Mouse (Mus musculus) midbrain, embryonic 14.5 days (tissue): ENCODE measurements around the gene Lexm. TPM values are rescaled to one million over a fixed set of nuclear protein-coding genes. Genes with fewer than 3 reads are reported as not detected.

ENCODE experiments used
- ATAC-seq: fragments of 200-750 bp; cut with Nextera tagmentation; 2 replicates; pipeline ENCODE4 v1.8.0; 2017; ENCODE audit warnings: moderate number of reproducible peaks, moderate library complexity; ENCODE audit not compliant: low FRiP score, low TSS enrichment
- DNase-seq: peaks from one replicate; pipeline ENCODE4 v3.0.0-alpha.2; 2015
- H3K27ac ChIP-seq: fragments of 300-500 bp; sonication (generic); replicated peaks from 2 replicates; pipeline ENCODE4 v1.5.1; 2014; ENCODE audit warnings: mild to moderate bottlenecking, low read depth, low read length, moderate library complexity
- H3K27me3 ChIP-seq: fragments of 300-500 bp; sonication (generic); 2 replicates; pipeline ENCODE4 v1.6.1; 2014; ENCODE audit warnings: low read length, control low read depth, mixed read lengths; ENCODE audit not compliant: control insufficient read depth, insufficient read depth
- H3K36me3 ChIP-seq: fragments of 300-500 bp; sonication (generic); 2 replicates; pipeline ENCODE4 v1.6.1; 2014; ENCODE audit warnings: low read length, control low read depth; ENCODE audit not compliant: control insufficient read depth, insufficient read depth
- H3K4me1 ChIP-seq: fragments of 300-500 bp; sonication (generic); 2 replicates; pipeline ENCODE4 v1.6.1; 2014; ENCODE audit warnings: mild to moderate bottlenecking, antibody characterized with exemption, low read length, control low read depth; ENCODE audit not compliant: control insufficient read depth, insufficient read depth
- H3K4me2 ChIP-seq: fragments of 300-500 bp; sonication (generic); 2 replicates; pipeline ENCODE4 v1.6.1; 2014; ENCODE audit warnings: mild to moderate bottlenecking, low read length, moderate library complexity
- H3K4me3 ChIP-seq: fragments of 300-500 bp; sonication (generic); replicated peaks from 2 replicates; pipeline ENCODE4 v1.5.1; 2014; ENCODE audit warnings: low read depth, low read length
- H3K9ac ChIP-seq: fragments of 300-500 bp; sonication (generic); replicated peaks from 2 replicates; pipeline ENCODE4 v1.6.1; 2014; ENCODE audit warnings: mild to moderate bottlenecking, low read length, moderate library complexity
- H3K9me3 ChIP-seq: fragments of 300-500 bp; sonication (generic); 2 replicates; pipeline ENCODE4 v1.6.1; 2016; ENCODE audit warnings: low read length, control low read depth, mixed read lengths; ENCODE audit not compliant: control insufficient read depth
- WGBS: fragments of 180-500 bp; shearing (Covaris S2); extraction: QIAGEN DNeasy Blood & Tissue Kit; methylation state at CpG from one replicate; pipeline ENCODE4 v1.1.7; 2014; 5-methylcytosine and 5-hydroxymethylcytosine counted together
- polyA plus RNA-seq: library from polyadenylated mRNA; unstranded; fragments of >200 nt; fragmentation: Nextera tagmentation; extraction: Ambion mirVana; gene quantifications from 2 replicates; pipeline ENCODE4 v1.2.1, GENCODE M21; 2014

The Lexm gene
- not detected in 2 replicates for polyA plus RNA-seq

DNA sequence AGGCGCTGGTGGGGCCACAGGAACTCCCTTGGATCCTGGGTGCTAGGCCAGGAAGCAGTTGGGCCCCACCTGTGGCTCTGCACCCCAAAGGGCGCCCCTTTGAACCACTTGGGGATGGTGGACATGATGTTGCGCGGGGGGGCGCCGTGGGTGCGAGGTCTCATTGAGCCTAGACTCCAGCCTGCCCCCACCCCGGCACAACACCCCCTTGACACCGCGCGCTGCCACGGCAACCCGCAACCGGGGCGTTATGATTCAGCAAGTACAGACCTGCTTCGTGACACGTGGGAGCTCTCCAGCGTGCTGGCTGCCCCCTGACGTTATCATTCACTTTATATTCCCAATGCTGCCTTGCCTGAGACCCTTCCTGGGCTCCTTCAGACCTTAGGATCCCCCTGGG, at the start of gene Lexm:
Gene Lexm (minus strand): TSS at position 186 of the 400 bp plus-strand sequence.
- under 1% methylated on average over 19 of the region's 19 CpGs for WGBS
- DNase-seq: peak; percentile 33
- no peak for ATAC-seq
- no peaks in the 10 kb centered on the region for H3K9me3 ChIP-seq
- H3K27ac ChIP-seq: no peak within 1 kb of the TSS
- H3K4me1 ChIP-seq: peaks cover 6% of the 10 kb centered on the region; the same call in 1 of the 2 replicates
- H3K9ac ChIP-seq: peak within 1 kb of the TSS; percentile 26
- H3K4me2 ChIP-seq: peak within 1 kb of the TSS; percentile 48
- no peaks in the 10 kb centered on the region for H3K36me3 ChIP-seq
- H3K4me3 ChIP-seq: no peak within 1 kb of the TSS
- peaks cover 11% of the 10 kb centered on the region for H3K27me3 ChIP-seq

DNA sequence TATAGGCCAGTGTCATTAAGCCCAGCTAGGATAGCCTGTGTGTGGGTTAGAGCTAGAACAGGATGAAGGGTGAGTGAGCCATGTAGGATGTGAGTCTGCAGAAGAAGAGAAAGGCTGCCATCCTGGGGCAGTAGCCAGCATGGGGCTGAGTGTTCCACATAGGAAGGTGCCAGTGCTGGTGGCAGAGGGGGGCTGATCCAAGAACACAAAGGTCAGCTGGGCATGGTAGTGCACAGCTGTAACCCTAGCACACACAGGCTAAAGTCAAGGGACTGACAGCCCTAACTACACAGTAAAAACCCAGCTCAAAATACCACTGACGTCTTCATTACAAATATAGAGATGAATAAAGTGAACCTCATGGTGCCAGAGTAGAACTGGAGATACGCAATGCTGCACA, 49.5 kb upstream of the Lexm start:
- H3K9me3 ChIP-seq: no peaks in the 10 kb centered on the region
- ATAC-seq (no peak), DNase-seq (no peak)
- H3K27me3 ChIP-seq: no peaks in the 10 kb centered on the region
- no peak overlapping the region for H3K4me2 ChIP-seq
- H3K27ac ChIP-seq: no peak overlapping the region
- H3K36me3 ChIP-seq: peaks cover 99% of the 10 kb centered on the region
- no peaks in the 10 kb centered on the region for H3K4me1 ChIP-seq
- 96% methylated on average over 2 of the region's 2 CpGs for WGBS
- no peak overlapping the region for H3K9ac ChIP-seq
- no peak overlapping the region for H3K4me3 ChIP-seq

DNA sequence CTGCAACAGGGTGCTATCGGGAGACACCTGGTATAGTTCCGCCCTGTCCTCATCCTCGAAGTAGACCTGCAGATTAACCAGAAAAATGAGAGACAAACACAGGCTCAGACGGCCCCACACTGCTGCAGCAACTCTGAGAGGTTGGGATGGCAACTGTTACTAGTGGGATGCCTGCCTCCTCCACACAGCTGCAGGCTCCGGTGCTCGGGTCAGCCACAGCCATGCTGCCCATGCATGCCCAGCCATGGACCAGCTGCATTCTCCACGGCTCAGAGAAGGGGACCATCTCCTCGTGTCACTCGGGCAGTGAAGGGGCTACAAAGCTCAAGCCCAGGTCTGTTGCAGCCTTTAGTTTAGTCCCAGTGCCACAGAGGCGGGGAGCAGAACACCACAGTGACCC, 48.6 kb upstream of the Lexm start:
- no peaks in the 10 kb centered on the region for H3K27me3 ChIP-seq
- H3K4me1 ChIP-seq: no peaks in the 10 kb centered on the region
- 97% methylated on average over 10 of the region's 10 CpGs for WGBS
- DNase-seq (no peak), ATAC-seq (no peak)
- H3K4me2 ChIP-seq: no peak overlapping the region
- H3K9me3 ChIP-seq: no peaks in the 10 kb centered on the region
- no peak overlapping the region for H3K27ac ChIP-seq
- H3K36me3 ChIP-seq: peaks cover 99% of the 10 kb centered on the region
- H3K4me3 ChIP-seq: no peak overlapping the region
- H3K9ac ChIP-seq: no peak overlapping the region

DNA sequence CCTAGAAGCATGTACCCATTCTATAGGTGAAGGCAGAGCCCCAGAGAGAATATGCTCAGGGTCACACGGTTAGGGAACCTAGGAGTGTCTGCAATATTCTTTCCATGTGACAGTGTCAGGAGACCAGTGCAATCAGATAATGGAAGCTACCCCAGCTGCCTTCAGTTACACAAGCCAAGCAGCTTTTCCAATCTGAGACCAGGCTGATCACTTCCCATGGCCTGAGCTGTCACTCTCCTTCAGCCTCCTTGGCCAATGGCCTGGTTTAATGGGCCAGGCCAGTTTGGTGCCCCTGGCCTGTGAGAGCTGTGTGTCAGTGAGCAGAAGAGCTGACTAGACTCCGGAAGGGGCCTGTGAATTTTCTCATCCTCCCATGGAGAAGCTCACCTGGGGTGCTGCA, 48.2 kb upstream of the Lexm start:
- DNase-seq: no peak
- Histone ChIP-seq H3K27ac (no peak overlapping the region), H3K9ac (no peak overlapping the region), H3K9me3 (no peaks in the 10 kb centered on the region), H3K36me3 (peaks cover 99% of the 10 kb centered on the region), H3K4me3 (no peak overlapping the region), H3K27me3 (no peaks in the 10 kb centered on the region), H3K4me1 (no peaks in the 10 kb centered on the region), H3K4me2 (no peak overlapping the region)
- ATAC-seq: no peak
- 98% methylated on average over 2 of the region's 2 CpGs for WGBS

DNA sequence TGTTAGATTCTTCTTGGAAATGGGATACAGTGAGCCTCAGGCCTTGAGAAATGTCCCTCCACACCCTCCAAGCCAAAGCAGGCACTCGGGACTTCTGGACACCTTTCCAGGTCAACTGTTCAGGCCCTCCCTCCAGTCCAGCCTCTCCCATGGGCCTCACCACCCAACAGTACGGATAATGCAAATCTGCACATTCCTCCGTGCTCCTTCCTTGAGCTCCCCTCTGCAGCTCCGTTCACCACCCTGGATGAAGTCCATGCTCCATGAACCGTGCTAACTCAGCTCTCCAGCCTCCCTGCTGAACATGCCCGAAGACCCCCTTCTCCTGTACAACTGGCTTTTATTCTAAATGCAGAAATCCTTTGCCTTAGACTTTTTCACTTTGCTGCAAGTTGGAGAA, 47.7 kb upstream of the Lexm start:
- H3K9me3 ChIP-seq: no peaks in the 10 kb centered on the region
- no peak overlapping the region for H3K27ac ChIP-seq
- H3K4me3 ChIP-seq: no peak overlapping the region
- no peaks in the 10 kb centered on the region for H3K4me1 ChIP-seq
- DNase-seq (no peak), ATAC-seq (no peak)
- 95% methylated on average over 6 of the region's 6 CpGs for WGBS
- peaks cover 99% of the 10 kb centered on the region for H3K36me3 ChIP-seq
- no peaks in the 10 kb centered on the region for H3K27me3 ChIP-seq
- H3K4me2 ChIP-seq: no peak overlapping the region
- no peak overlapping the region for H3K9ac ChIP-seq

DNA sequence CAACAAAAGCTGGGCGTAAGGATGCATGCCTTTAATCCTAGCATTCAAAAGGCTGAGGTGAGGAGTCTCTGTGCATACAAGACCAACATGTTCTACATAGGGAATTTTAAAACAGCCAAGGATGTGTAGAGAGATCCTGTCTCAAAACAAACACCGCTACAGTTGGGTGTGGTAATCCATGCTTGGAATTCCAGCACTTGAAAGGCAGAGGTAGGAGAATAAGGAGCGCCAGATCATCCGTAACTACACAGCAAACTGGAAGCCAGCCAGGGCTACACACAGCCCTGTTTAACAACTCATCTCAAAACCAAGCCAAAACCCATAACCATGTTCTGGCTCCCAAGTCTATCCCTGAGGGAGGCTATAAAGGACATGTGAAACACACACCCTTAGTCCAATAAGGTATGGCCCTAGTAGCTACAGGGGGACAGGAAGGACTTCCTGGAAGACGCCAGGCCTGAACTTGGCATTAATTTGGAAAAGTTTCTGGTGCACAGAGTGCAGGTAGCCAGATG, 47.0 kb upstream of the Lexm start:
- peaks cover 99% of the 10 kb centered on the region for H3K36me3 ChIP-seq
- DNase-seq: no peak
- WGBS: 95% methylated on average over 5 of the region's 5 CpGs

DNA sequence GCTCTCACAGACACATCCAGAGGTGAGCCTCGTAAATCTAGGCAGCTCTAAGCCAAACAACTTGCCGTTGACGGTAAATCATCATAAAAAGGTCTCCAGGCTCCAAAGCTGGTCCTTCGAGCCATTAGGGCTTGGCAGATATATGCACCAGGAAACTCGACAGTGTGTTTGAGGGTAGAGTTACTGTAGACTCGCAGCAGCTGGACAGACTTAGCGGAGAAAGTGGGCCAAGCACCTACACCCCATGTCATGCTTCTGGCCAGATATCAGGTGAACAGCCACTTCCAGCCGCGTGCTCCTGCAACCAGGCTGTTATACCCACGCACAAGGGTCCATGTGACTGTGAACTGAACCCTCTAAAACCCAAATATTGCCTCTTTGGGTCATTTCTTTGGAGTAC, 38.6 kb upstream of the Lexm start:
- H3K4me2 ChIP-seq: no peak overlapping the region
- H3K36me3 ChIP-seq: peaks cover 50% of the 10 kb centered on the region
- peaks cover 7% of the 10 kb centered on the region for H3K4me1 ChIP-seq
- 93% methylated on average over 10 of the region's 10 CpGs for WGBS
- no peaks in the 10 kb centered on the region for H3K27me3 ChIP-seq
- no peak for DNase-seq
- no peaks in the 10 kb centered on the region for H3K9me3 ChIP-seq
- no peak overlapping the region for H3K4me3 ChIP-seq
- no peak for ATAC-seq
- H3K9ac ChIP-seq: no peak overlapping the region
- H3K27ac ChIP-seq: no peak overlapping the region

More for the DNA sequence above, 47.0 kb upstream of the Lexm start:
- Histone ChIP-seq H3K9me3 (no peaks in the 10 kb centered on the region), H3K4me1 (no peaks in the 10 kb centered on the region), H3K9ac (no peak overlapping the region), H3K4me2 (no peak overlapping the region), H3K27ac (no peak overlapping the region), H3K27me3 (no peaks in the 10 kb centered on the region), H3K4me3 (no peak overlapping the region)
- ATAC-seq: no peak

DNA sequence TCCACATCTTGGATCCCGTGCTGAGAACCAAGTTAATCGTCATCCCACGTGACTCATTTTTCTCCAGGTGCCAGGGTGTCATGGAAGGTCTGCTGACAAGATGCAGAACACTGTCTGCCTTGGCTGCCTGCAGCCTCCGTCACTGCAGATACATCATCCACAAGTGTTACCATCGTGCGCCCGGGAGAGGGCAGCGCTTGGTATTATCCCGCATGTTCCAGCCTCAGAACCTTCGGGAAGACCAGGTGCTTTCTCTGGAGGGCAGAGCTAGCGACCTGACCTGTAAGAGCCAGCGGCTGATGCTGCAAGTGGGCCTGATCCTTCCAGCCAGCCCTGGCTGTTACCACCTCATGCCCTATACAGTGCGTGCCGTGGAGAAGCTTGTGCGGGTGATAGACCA, 36.0 kb upstream of the Lexm start:
- 95% methylated on average over 15 of the region's 15 CpGs for WGBS
- Histone ChIP-seq H3K27ac (no peak overlapping the region), H3K4me1 (peaks cover 7% of the 10 kb centered on the region), H3K9me3 (no peaks in the 10 kb centered on the region), H3K4me3 (no peak overlapping the region), H3K27me3 (no peaks in the 10 kb centered on the region), H3K36me3 (peaks cover 27% of the 10 kb centered on the region), H3K9ac (no peak overlapping the region), H3K4me2 (no peak overlapping the region)
- no peak for ATAC-seq
- no peak for DNase-seq

DNA sequence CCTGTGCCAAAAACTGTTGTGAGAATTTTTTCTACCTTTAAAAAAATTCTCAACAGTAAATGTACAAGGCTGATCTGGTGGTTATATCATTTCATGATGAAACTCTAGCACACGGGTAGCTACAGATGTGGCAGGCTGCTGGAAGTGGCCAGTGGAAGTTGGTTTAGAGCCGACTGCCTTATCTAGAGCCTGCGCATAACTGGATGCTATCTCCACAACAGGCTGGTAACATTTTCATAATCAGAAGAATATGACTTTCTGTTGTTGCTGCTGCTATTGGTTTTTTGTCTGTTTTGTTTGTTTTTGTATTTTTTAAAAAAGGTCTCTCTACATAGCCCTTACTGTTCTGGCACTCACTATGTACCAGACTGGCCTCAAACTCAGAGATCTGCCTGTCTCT, 35.5 kb upstream of the Lexm start:
- no peak overlapping the region for H3K4me3 ChIP-seq
- WGBS: 96% methylated on average over 3 of the region's 3 CpGs
- H3K27ac ChIP-seq: no peak overlapping the region
- H3K4me1 ChIP-seq: peaks cover 7% of the 10 kb centered on the region
- H3K36me3 ChIP-seq: peaks cover 22% of the 10 kb centered on the region
- no peak for ATAC-seq
- H3K27me3 ChIP-seq: no peaks in the 10 kb centered on the region
- no peak for DNase-seq
- H3K4me2 ChIP-seq: no peak overlapping the region
- no peaks in the 10 kb centered on the region for H3K9me3 ChIP-seq
- H3K9ac ChIP-seq: no peak overlapping the region
